Mouse (Mus musculus) liver, embryonic 14.5 days (tissue): ENCODE results near the gene Nptn. TPM values are rescaled to one million over a fixed set of nuclear protein-coding genes. Genes with fewer than 3 reads are reported as not detected.
A peak's percentile ranks its signal among the peaks of the same experiment; 100 is the strongest.

Source experiments
- ATAC-seq: fragments of 200-750 bp; cut with Nextera tagmentation; 2 replicates; pipeline ENCODE4 v1.8.0; 2017; ENCODE audit warnings: moderate number of reproducible peaks, mild to moderate bottlenecking, moderate library complexity; ENCODE audit not compliant: insufficient read depth
- DNase-seq, 3 experiments: peaks; one replicate each; pipeline ENCODE4 v3.0.0-alpha.2; 2012 to 2013; ENCODE audit warnings: low read depth in 3 of 3, low spot score in 3 of 3
- H3K27ac ChIP-seq: fragments of 300-500 bp; sonication (generic); 2 replicates; pipeline ENCODE4 v1.5.1; 2014; ENCODE audit warnings: moderate library complexity, mild to moderate bottlenecking, control low read depth, inconsistent platforms
- H3K27me3 ChIP-seq: fragments of 300-500 bp; sonication (generic); 2 replicates; pipeline ENCODE4 v1.6.1; 2014; ENCODE audit warnings: mild to moderate bottlenecking, low read length, moderate library complexity; ENCODE audit not compliant: control insufficient read depth, insufficient read depth
- H3K36me3 ChIP-seq: fragments of 300-500 bp; sonication (generic); replicated peaks from 2 replicates; pipeline ENCODE4 v1.6.1; 2014; ENCODE audit warnings: low read depth; ENCODE audit not compliant: control insufficient read depth, insufficient read depth
- H3K4me1 ChIP-seq, 2 experiments: fragments of 200-500 bp in 1 of 2; fragments of 300-500 bp in 1 of 2; sonication (generic) in 1 of 2; replicated peaks; 2 replicates each; pipeline ENCODE4 v1.6.1; 2012 to 2014; ENCODE audit warnings: antibody characterized with exemption in 1 of 2, inconsistent platforms in 1 of 2, low read length in 1 of 2; ENCODE audit not compliant: control insufficient read depth in 2 of 2, insufficient read depth in 2 of 2
- H3K4me2 ChIP-seq: fragments of 300-500 bp; sonication (generic); 2 replicates; pipeline ENCODE4 v1.6.1; 2014; ENCODE audit warnings: low read depth, mild to moderate bottlenecking, control low read depth, moderate library complexity
- H3K4me3 ChIP-seq, 2 experiments: fragments of 200-500 bp in 1 of 2; fragments of 300-500 bp in 1 of 2; sonication (generic) in 1 of 2; 2 replicates each; pipeline ENCODE4 v1.5.1; 2012 to 2014; ENCODE audit warnings: low read depth in 2 of 2, low read length in 2 of 2, mild to moderate bottlenecking in 2 of 2, control low read depth in 1 of 2, inconsistent platforms in 1 of 2, moderate library complexity in 1 of 2; ENCODE audit not compliant: insufficient read depth in 1 of 2
- H3K9ac ChIP-seq: fragments of 300-500 bp; sonication (generic); replicated peaks from 2 replicates; pipeline ENCODE4 v1.6.1; 2014; ENCODE audit warnings: mild to moderate bottlenecking, control low read depth, moderate library complexity
- H3K9me3 ChIP-seq: fragments of 300-500 bp; sonication (generic); 2 replicates; pipeline ENCODE4 v1.6.1; 2016; ENCODE audit warnings: low read length, mixed read lengths; ENCODE audit not compliant: control insufficient read depth
- CTCF ChIP-seq: IDR thresholded peaks from 2 replicates; pipeline ENCODE4 v1.5.1; 2016; ENCODE audit warnings: antibody characterized with exemption, low read depth, control low read depth
- EP300 ChIP-seq: IDR thresholded peaks from 2 replicates; pipeline ENCODE4 v1.6.1; 2016; ENCODE audit warnings: antibody characterized with exemption, low read depth
- WGBS: fragments of 180-500 bp; shearing (Covaris S2); extraction: QIAGEN DNeasy Blood & Tissue Kit; methylation state at CpG from one replicate; pipeline ENCODE4 v1.1.7; 2014; ENCODE audit not compliant: insufficient replicate concordance; 5-methylcytosine and 5-hydroxymethylcytosine counted together
- polyA plus RNA-seq, 2 experiments: library from polyadenylated mRNA; depleted of rRNA in 1 of 2; stranded (reverse) in 1 of 2; unstranded in 1 of 2; fragments of >200 nt; fragmentation: Nextera tagmentation in 1 of 2; extraction: Ambion mirVana in 1 of 2; gene quantifications; 2 replicates each; pipeline versions ENCODE4 v1.2.1 to v1.2.3; 2012 to 2014

Nptn gene
- polyA plus RNA-seq (2012; rRNA removed) (121 and 145 TPM in 2 replicates), polyA plus RNA-seq (2014; fragmentation: Nextera tagmentation; extraction: Ambion mirVana) (107 and 112 TPM in 2 replicates)

DNA sequence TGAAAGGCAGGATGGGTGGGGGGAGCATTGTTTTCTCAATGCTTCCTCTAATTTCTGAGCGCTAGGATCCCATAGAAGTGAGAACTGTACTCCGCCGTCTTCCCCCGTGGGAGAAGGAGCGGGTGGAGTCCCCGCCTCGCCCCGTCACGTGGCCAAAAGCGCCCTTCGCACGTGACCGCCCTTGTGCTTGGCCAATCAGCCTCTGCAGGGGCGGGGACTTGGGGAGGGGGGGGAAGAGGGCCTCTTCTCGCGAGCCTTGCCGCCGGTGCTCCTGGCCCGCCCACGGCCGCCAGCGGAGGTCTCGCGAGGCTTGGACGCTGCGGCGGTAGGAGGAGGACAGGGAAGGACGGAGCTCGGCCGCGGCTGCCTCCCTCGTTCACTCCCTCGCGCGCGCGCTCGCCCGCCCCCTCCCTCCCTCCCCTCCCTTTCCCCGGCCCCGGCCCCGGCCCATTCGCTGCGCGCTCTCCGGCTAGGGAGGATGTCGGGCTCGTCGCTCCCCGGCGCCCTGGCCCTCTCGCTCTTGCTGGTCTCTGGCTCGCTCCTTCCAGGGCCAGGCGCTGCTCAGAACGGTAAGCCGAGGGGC is at the start of gene Nptn:
Gene Nptn (plus strand): TSS at position 283 of the 583 bp plus-strand sequence.
- Histone ChIP-seq H3K36me3 (no peaks in the 10 kb centered on the region; the same call in 1 of the 2 replicates), H3K4me3 (peak within 1 kb of the TSS; percentile 90 to 97), H3K27ac (peak within 1 kb of the TSS; percentile 89), H3K27me3 (no peaks in the 10 kb centered on the region), H3K4me1 (peaks cover 13 to 14% of the 10 kb centered on the region in 2 experiments), H3K9me3 (no peaks in the 10 kb centered on the region), H3K4me2 (peak within 1 kb of the TSS; percentile 92), H3K9ac (peak within 1 kb of the TSS; percentile 100)
- under 1% methylated on average over 50 of the region's 56 CpGs for WGBS
- no peak for TF ChIP-seq CTCF
- TF ChIP-seq EP300, result peak; percentile 81
- peak; percentile 96 for ATAC-seq
- peak; percentile 95 to 98 (median 97) for DNase-seq

DNA sequence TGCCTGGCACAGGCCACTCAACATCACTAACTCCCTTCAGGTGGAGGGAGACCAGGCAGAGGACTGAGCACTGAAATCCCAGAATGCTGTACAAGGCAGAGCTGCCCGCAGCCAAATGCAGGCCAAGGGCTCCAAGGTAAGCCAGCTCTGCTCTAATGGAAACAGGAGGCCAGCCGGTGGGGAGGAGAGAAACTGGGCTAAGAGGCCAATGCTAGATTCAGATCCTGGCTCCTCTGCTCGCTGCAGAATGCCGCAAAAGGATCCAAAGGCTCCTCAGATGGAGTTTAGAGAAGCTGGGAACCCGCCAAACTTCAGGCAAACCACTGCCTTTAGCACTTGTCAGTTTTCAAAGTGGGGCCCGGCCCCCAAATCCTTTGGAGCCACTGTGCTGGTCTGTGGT is 48.7 kb upstream of the Nptn start:
- DNase-seq, result no peak

DNA sequence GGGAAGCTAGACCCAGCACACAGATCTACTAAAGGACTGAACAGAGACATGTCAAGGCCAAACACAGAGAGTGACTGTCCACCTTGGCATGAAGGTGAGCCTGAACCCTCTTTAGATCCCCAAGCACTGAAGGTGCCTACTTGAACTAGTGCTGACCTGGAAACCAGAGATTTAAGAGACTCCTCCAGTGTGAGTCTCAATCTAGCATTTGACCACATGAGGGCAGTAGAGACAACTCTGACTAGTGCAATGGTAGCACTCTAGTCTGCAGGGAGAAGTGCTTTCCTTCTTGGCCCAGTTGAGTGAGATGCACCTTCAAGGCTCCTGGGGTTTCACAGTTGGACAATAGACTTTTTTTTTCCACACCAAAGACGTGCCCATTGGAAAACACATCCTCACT is 47.3 kb upstream of the Nptn start:
- no peak overlapping the region for H3K27ac ChIP-seq
- H3K27me3 ChIP-seq, result no peaks in the 10 kb centered on the region
- H3K9me3 ChIP-seq, result no peaks in the 10 kb centered on the region
- H3K36me3 ChIP-seq, result no peaks in the 10 kb centered on the region
- H3K4me1 ChIP-seq, result no peaks in the 10 kb centered on the region
- TF ChIP-seq CTCF (peak; percentile 78), EP300 (no peak)
- H3K4me2 ChIP-seq, result no peak overlapping the region
- H3K9ac ChIP-seq, result no peak overlapping the region
- WGBS, result 23% methylated on average over 1 of the region's 1 CpGs
- peak; percentile 26 to 41 (median 37) for DNase-seq
- ATAC-seq, result no peak
- H3K4me3 ChIP-seq, result no peak overlapping the region

More for the DNA sequence above, 48.7 kb upstream of the Nptn start:
- Histone ChIP-seq H3K4me3 (no peak overlapping the region), H3K36me3 (no peaks in the 10 kb centered on the region), H3K9ac (no peak overlapping the region), H3K4me2 (no peak overlapping the region), H3K27ac (no peak overlapping the region), H3K27me3 (no peaks in the 10 kb centered on the region), H3K9me3 (no peaks in the 10 kb centered on the region), H3K4me1 (no peaks in the 10 kb centered on the region)
- no peak for ATAC-seq
- TF ChIP-seq CTCF, result no peak
- TF ChIP-seq EP300, result no peak
- 62% methylated on average over 6 of the region's 6 CpGs for WGBS

DNA sequence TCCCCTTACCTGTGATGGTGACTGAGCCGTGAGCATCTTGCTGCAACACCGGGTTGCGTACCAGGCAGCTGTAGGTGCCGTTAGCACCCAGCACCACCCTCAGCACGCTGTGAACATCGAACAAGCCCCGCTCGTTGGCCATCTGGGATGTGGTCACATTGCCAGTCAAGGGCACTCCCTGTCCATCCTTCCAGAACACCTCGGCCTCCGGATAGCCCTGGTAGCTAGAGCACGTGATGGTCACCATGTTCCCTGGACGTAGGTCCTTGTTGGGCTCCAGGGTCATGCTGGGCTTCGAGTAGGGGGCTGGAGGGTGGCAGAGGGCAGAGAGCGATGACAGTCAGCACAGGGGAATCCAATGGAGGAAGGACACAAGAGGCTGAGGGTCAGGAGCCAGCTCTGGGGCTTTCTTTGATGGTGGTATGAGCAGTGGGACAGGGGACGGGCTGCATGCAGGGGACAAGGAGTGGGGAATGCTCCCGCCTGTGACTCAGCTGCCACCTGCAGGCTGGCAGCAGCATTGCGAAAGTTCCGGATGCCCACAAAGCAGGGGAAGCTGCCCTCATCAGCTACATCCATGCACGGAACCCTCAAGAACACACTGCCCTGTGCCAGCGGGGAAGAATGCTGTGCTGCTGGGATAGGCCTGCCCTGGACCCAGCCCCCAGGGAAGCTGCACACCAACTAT is 46.4 kb upstream of the Nptn start:
- TF ChIP-seq EP300 (no peak), CTCF (peak; percentile 71)

DNA sequence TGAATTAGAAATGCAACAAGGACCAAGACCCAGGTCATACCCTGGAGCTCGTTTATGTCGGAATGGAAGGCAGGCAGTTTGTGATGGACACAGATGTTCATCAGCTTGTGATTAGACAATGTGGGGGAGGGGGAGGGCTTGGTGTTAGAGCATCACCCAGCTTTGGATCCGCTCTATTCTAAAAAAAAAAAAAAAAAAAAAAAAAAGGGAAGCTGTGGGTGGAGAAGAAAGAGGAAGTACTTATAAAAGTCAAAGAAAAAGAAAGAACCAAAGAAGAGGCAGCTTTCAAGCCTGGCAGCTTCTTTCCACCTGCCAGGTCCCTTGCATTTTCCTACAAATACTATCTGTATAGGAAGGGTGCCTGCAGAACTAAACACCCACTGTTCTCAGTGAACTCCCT is 44.3 kb upstream of the Nptn start:
- no peak for ATAC-seq
- Histone ChIP-seq H3K27me3 (no peaks in the 10 kb centered on the region), H3K9ac (no peak overlapping the region), H3K36me3 (no peaks in the 10 kb centered on the region), H3K4me2 (no peak overlapping the region), H3K27ac (no peak overlapping the region), H3K4me1 (peaks cover 0 to 5% of the 10 kb centered on the region in 2 experiments; a peak in 2 of 4 replicates), H3K9me3 (no peaks in the 10 kb centered on the region), H3K4me3 (no peak overlapping the region)
- TF ChIP-seq EP300, result no peak
- TF ChIP-seq CTCF, result no peak
- DNase-seq, result no peak
- 11% methylated on average over 3 of the region's 3 CpGs for WGBS

More for the DNA sequence above, 46.4 kb upstream of the Nptn start:
- DNase-seq (no peak), ATAC-seq (no peak)
- no peaks in the 10 kb centered on the region for H3K9me3 ChIP-seq
- H3K36me3 ChIP-seq, result no peaks in the 10 kb centered on the region
- 54% methylated on average over 20 of the region's 20 CpGs for WGBS
- no peak overlapping the region for H3K4me2 ChIP-seq
- H3K27ac ChIP-seq, result no peak overlapping the region
- H3K27me3 ChIP-seq, result no peaks in the 10 kb centered on the region
- H3K4me3 ChIP-seq, result no peak overlapping the region
- no peaks in the 10 kb centered on the region for H3K4me1 ChIP-seq
- H3K9ac ChIP-seq, result no peak overlapping the region
